7 mouse cellular contexts compared by ENCODE assay signal in genomic region chr2:26408515-26409356, GRCm38 (mm10). TPM values are rescaled to one million over a fixed set of nuclear protein-coding genes. Genes with fewer than 3 reads are reported as not detected.
A peak's percentile ranks its signal among the peaks of the same experiment; 100 is the strongest.
DNase-seq lines count a peak whose midpoint lies in the region; ATAC-seq and TF ChIP-seq lines count a peak whose summit lies in the region.

Inpp5e (minus strand) TSS chr2:26409203.

- peak within 1 kb of the TSS; percentile 90 for H3K4me2 ChIP-seq in embryonic facial prominence, embryonic 12.5 days (replicated peaks)
- peak within 1 kb of the TSS; percentile 94 for H3K4me2 ChIP-seq in limb, embryonic 12.5 days
- peak within 1 kb of the TSS; percentile 85 for H3K4me2 ChIP-seq in midbrain, embryonic 15.5 days

- peak within 1 kb of the TSS; percentile 80 for H3K27ac ChIP-seq in embryonic facial prominence, embryonic 12.5 days
- peak within 1 kb of the TSS; percentile 86 for H3K27ac ChIP-seq in kidney, adult 2 months (ENCODE audit: insufficient read depth, low read depth, low read length)
- H3K27ac ChIP-seq in limb, embryonic 12.5 days, result peak within 1 kb of the TSS; percentile 76
- peak within 1 kb of the TSS; percentile 80 for H3K27ac ChIP-seq in midbrain, embryonic 15.5 days
- H3K27ac ChIP-seq in spleen, adult 2 months (ENCODE audit: insufficient read depth, low read length), result peak within 1 kb of the TSS; percentile 63

- peaks cover 27% of the 10 kb centered on the region for H3K4me1 ChIP-seq in embryonic facial prominence, embryonic 12.5 days
- peaks cover 29% of the 10 kb centered on the region for H3K4me1 ChIP-seq in kidney, adult 2 months (ENCODE audit: control insufficient read depth, insufficient read depth, low read length)
- H3K4me1 ChIP-seq in limb, embryonic 12.5 days (replicated peaks), result peaks cover 41% of the 10 kb centered on the region
- H3K4me1 ChIP-seq in midbrain, embryonic 15.5 days, result peaks cover 45% of the 10 kb centered on the region
- peaks cover 9% of the 10 kb centered on the region; the same call in 1 of the 2 replicates for H3K4me1 ChIP-seq in spleen, adult 2 months (ENCODE audit: control insufficient read depth, insufficient read depth, insufficient read length)

- peak within 1 kb of the TSS; percentile 85 for H3K9ac ChIP-seq in embryonic facial prominence, embryonic 12.5 days
- peak within 1 kb of the TSS; percentile 92 for H3K9ac ChIP-seq in limb, embryonic 12.5 days (replicated peaks)
- H3K9ac ChIP-seq in midbrain, embryonic 15.5 days, result peak within 1 kb of the TSS; percentile 93

- peak; percentile 89 for TF ChIP-seq CTCF in kidney, adult 2 months (conservative IDR thresholded peaks at IDR 0.05; ENCODE audit: insufficient read depth, insufficient read length, low read depth, low read length)
- peak; percentile 95 for TF ChIP-seq CTCF in spleen, adult 2 months (IDR thresholded peaks at IDR 0.05; ENCODE audit: extremely low read depth, insufficient read depth, insufficient read length, insufficient replicate concordance)

- H3K4me3 ChIP-seq in embryonic facial prominence, embryonic 12.5 days, result peak within 1 kb of the TSS; percentile 90
- H3K4me3 ChIP-seq in kidney, adult 2 months (ENCODE audit: insufficient read depth, low read depth, low read length), result peak within 1 kb of the TSS; percentile 70
- peak within 1 kb of the TSS; percentile 89 for H3K4me3 ChIP-seq in limb, embryonic 12.5 days (replicated peaks)
- peak within 1 kb of the TSS; percentile 94 for H3K4me3 ChIP-seq in midbrain, embryonic 15.5 days
- H3K4me3 ChIP-seq in spleen, adult 2 months (ENCODE audit: extremely low read depth, insufficient read depth, insufficient read length), result peak within 1 kb of the TSS; percentile 94

- H3K36me3 ChIP-seq in embryonic facial prominence, embryonic 12.5 days, result peaks cover 39% of the 10 kb centered on the region
- no peaks in the 10 kb centered on the region for H3K36me3 ChIP-seq in kidney, adult 2 months (ENCODE audit: control insufficient read depth, insufficient read depth, low read length)
- H3K36me3 ChIP-seq in limb, embryonic 12.5 days, result peaks cover 61% of the 10 kb centered on the region
- peaks cover 35% of the 10 kb centered on the region; the same call in 1 of the 2 replicates for H3K36me3 ChIP-seq in midbrain, embryonic 15.5 days (replicated peaks)
- peaks cover 15% of the 10 kb centered on the region for H3K36me3 ChIP-seq in spleen, adult 2 months (ENCODE audit: control insufficient read depth, insufficient read depth, low read length)

- peak; percentile 7 for TF ChIP-seq POLR2A in kidney, adult 2 months (IDR thresholded peaks at IDR 0.05; ENCODE audit: low read depth, low read length)
- peak; percentile 3; the same call in 1 of the 2 replicates for TF ChIP-seq POLR2A in spleen, adult 2 months (IDR thresholded peaks at IDR 0.05; ENCODE audit: low read depth, low read length)

- H3K9me3 ChIP-seq in embryonic facial prominence, embryonic 12.5 days, result no peaks in the 10 kb centered on the region
- H3K9me3 ChIP-seq in limb, embryonic 12.5 days, result no peaks in the 10 kb centered on the region
- H3K9me3 ChIP-seq in midbrain, embryonic 15.5 days, result no peaks in the 10 kb centered on the region

- peak; percentile 99 for DNase-seq in adrenal gland, postnatal 25 days
- DNase-seq in heart, adult 18-20 months, result peak; percentile 97 to 99
- peak; percentile 98 for DNase-seq in kidney, adult 2 months
- DNase-seq in spleen, adult 2 months (ENCODE audit: low read depth in 1 of 2, low spot score in 2 of 2), result peak; percentile 69 to 96

- ATAC-seq in embryonic facial prominence, embryonic 12.5 days (ENCODE audit: insufficient number of reproducible peaks, insufficient read depth, low FRiP score, low TSS enrichment), result peak; percentile 93
- ATAC-seq in limb, embryonic 12.5 days (ENCODE audit: insufficient number of reproducible peaks, insufficient read depth, low FRiP score, low TSS enrichment, low read depth), result peak; percentile 93
- peak; percentile 95 for ATAC-seq in midbrain, embryonic 15.5 days (replicated peaks)

- WGBS in embryonic facial prominence, embryonic 12.5 days, result under 1% methylated on average over 57 of the region's 57 CpGs
- WGBS in kidney, adult 2 months, result under 1% methylated on average over 57 of the region's 57 CpGs
- under 1% methylated on average over 57 of the region's 57 CpGs for WGBS in limb, embryonic 12.5 days
- WGBS in midbrain, embryonic 15.5 days, result 0% methylated on average over 57 of the region's 57 CpGs
- WGBS in spleen, adult 2 months, result under 1% methylated on average over 57 of the region's 57 CpGs

- H3K27me3 ChIP-seq in embryonic facial prominence, embryonic 12.5 days, result no peaks in the 10 kb centered on the region
- no peaks in the 10 kb centered on the region for H3K27me3 ChIP-seq in kidney, adult 2 months (replicated peaks; ENCODE audit: control insufficient read depth, insufficient read depth, low read length)
- H3K27me3 ChIP-seq in limb, embryonic 12.5 days, result no peaks in the 10 kb centered on the region
- no peaks in the 10 kb centered on the region for H3K27me3 ChIP-seq in midbrain, embryonic 15.5 days (replicated peaks)
- H3K27me3 ChIP-seq in spleen, adult 2 months (ENCODE audit: control insufficient read depth, insufficient read depth, low read length), result no peaks in the 10 kb centered on the region

RNA-seq across cellular contexts. Expression of gene Inpp5e, which starts in this region (rescaled TPM):
- total RNA-seq in adrenal gland, postnatal 25 days (2021), result 22.6 and 25.9 TPM in 2 replicates
- 30.1 and 31.5 TPM in 2 replicates for polyA plus RNA-seq in embryonic facial prominence, embryonic 12.5 days (2016; fragmentation: Nextera tagmentation; extraction: Ambion mirVana)
- total RNA-seq in heart, adult 18-20 months (2021), result 10 to 100 TPM; 15.6 to 16.3 TPM
- 28.2 and 37.5 TPM in 2 replicates for polyA plus RNA-seq in kidney, adult 2 months (2012; rRNA removed)
- polyA plus RNA-seq in limb, embryonic 12.5 days (2016; fragmentation: Nextera tagmentation; extraction: Ambion mirVana), result 29.1 and 30.3 TPM in 2 replicates
- 27.7 and 28.6 TPM in 2 replicates for polyA plus RNA-seq in midbrain, embryonic 15.5 days (2015; fragmentation: Nextera tagmentation; extraction: Ambion mirVana)
- 22.8 and 26.1 TPM in 2 replicates for polyA plus RNA-seq in spleen, adult 2 months (2012; rRNA removed)

Comparison
In these comparisons a context has a peak if more than half of its experiments do, and no peak if none do; other contexts are left out.
1. Peak in every context shown above with its lines: DNase-seq, ATAC-seq, H3K4me3 ChIP-seq and H3K27ac ChIP-seq.